Mouse (Mus musculus) kidney, embryonic 15.5 days (tissue): ENCODE data around the gene Nfe2l2. TPM values are rescaled to one million over a fixed set of nuclear protein-coding genes. Genes with fewer than 3 reads are reported as not detected.
A peak's percentile ranks its signal among the peaks of the same experiment; 100 is the strongest.
"Not testable (repeated sequence)": the region's sequence is repeated elsewhere in the genome, so short reads cannot be mapped to it uniquely, and the experiment has no call there.

Experiments used
- ATAC-seq: fragments of 200-750 bp; cut with Nextera tagmentation; replicated peaks from 2 replicates; pipeline ENCODE4 v1.8.0; 2017; ENCODE audit warnings: moderate TSS enrichment; ENCODE audit not compliant: low FRiP score
- H3K27ac ChIP-seq: fragments of 300-500 bp; sonication (generic); 2 replicates; pipeline ENCODE4 v1.5.1; 2015; ENCODE audit warnings: mild to moderate bottlenecking, inconsistent platforms
- H3K27me3 ChIP-seq: fragments of 300-500 bp; sonication (generic); 2 replicates; pipeline ENCODE4 v1.6.1; 2015; ENCODE audit warnings: inconsistent platforms
- H3K36me3 ChIP-seq: fragments of 300-500 bp; sonication (generic); 2 replicates; pipeline ENCODE4 v1.6.1; 2015; ENCODE audit warnings: inconsistent platforms
- H3K4me1 ChIP-seq: fragments of 300-500 bp; sonication (generic); 2 replicates; pipeline ENCODE4 v1.6.1; 2015; ENCODE audit warnings: inconsistent platforms
- H3K4me2 ChIP-seq: fragments of 300-500 bp; sonication (generic); 2 replicates; pipeline ENCODE4 v1.6.1; 2015; ENCODE audit warnings: moderate library complexity, mild to moderate bottlenecking, inconsistent platforms
- H3K4me3 ChIP-seq: fragments of 300-500 bp; sonication (generic); replicated peaks from 2 replicates; pipeline ENCODE4 v1.5.1; 2015; ENCODE audit warnings: mild to moderate bottlenecking, inconsistent platforms
- H3K9ac ChIP-seq: fragments of 300-500 bp; sonication (generic); 2 replicates; pipeline ENCODE4 v1.6.1; 2015; ENCODE audit warnings: mild to moderate bottlenecking, inconsistent platforms
- H3K9me3 ChIP-seq: fragments of 300-500 bp; sonication (generic); replicated peaks from 2 replicates; pipeline ENCODE4 v1.6.1; 2016; ENCODE audit warnings: inconsistent platforms
- WGBS: fragments of 180-500 bp; shearing (Covaris S2); methylation state at CpG from one replicate; pipeline ENCODE4 v1.1.7; 2015; ENCODE audit warnings: mixed read lengths; 5-methylcytosine and 5-hydroxymethylcytosine counted together
- polyA plus RNA-seq: library from polyadenylated mRNA; unstranded; fragments of >200 nt; fragmentation: Nextera tagmentation; extraction: Ambion mirVana; gene quantifications from 2 replicates; pipeline ENCODE4 v1.2.1, GENCODE M21; 2015

Nfe2l2 gene
- polyA plus RNA-seq, 1 experiment from 2014 or later, result 70.2 TPM

GRCm38 (mm10) chr2:75636261-75637054 is 68.0 kb downstream of the Nfe2l2 start:
- H3K9ac ChIP-seq, result no peak overlapping the region
- H3K36me3 ChIP-seq, result no peaks in the 10 kb centered on the region
- H3K9me3 ChIP-seq, result no peaks in the 10 kb centered on the region
- H3K4me2 ChIP-seq, result no peak overlapping the region
- no peak overlapping the region for H3K27ac ChIP-seq
- 66% methylated on average over 6 of the region's 6 CpGs for WGBS
- ATAC-seq, result no peak
- H3K4me3 ChIP-seq, result no peak overlapping the region
- H3K27me3 ChIP-seq, result no peaks in the 10 kb centered on the region
- H3K4me1 ChIP-seq, result peaks cover 17% of the 10 kb centered on the region

- not testable (repeated sequence) for H3K4me3 ChIP-seq, H3K9me3 ChIP-seq, ATAC-seq, H3K36me3 ChIP-seq, H3K4me2 ChIP-seq, H3K27me3 ChIP-seq, H3K9ac ChIP-seq
- Histone ChIP-seq H3K27ac (0 out of 2 replicates have a peak overlapping the region, but pooled peaks have one; percentile 73), H3K4me1 (peaks cover 17% of the 10 kb centered on the region)
- WGBS, result 89% methylated on average over 14 of the region's 14 CpGs
Observed at GRCm38 (mm10) chr2:75634431-75634830, 70.0 kb downstream of the Nfe2l2 start.

GRCm38 (mm10) chr2:75633784-75634183 is 70.7 kb downstream of the Nfe2l2 start:
- 71% methylated on average over 5 of the region's 5 CpGs for WGBS
- H3K4me2 ChIP-seq, result 0 out of 2 replicates have a peak overlapping the region, but pooled peaks have one; percentile 12

GRCm38 (mm10) chr2:75633381-75633780 is 71.1 kb downstream of the Nfe2l2 start:
- peak; percentile 45; the same call in 1 of the 2 replicates for ATAC-seq

More at GRCm38 (mm10) chr2:75633784-75634183, 70.7 kb downstream of the Nfe2l2 start:
- no peak overlapping the region for H3K4me3 ChIP-seq
- no peak overlapping the region for H3K9ac ChIP-seq
- H3K27ac ChIP-seq, result peak overlapping the region; percentile 73
- peaks cover 17% of the 10 kb centered on the region for H3K4me1 ChIP-seq
- no peaks in the 10 kb centered on the region for H3K9me3 ChIP-seq
- ATAC-seq, result peak; percentile 65; the same call in 1 of the 2 replicates
- H3K36me3 ChIP-seq, result no peaks in the 10 kb centered on the region
- no peaks in the 10 kb centered on the region for H3K27me3 ChIP-seq

GRCm38 (mm10) chr2:75632721-75633181 is 71.7 kb downstream of the Nfe2l2 start:
- Histone ChIP-seq H3K4me1 (peaks cover 15% of the 10 kb centered on the region), H3K27ac (peak overlapping the region; percentile 42), H3K9me3 (no peaks in the 10 kb centered on the region), H3K27me3 (no peaks in the 10 kb centered on the region), H3K4me3 (no peak overlapping the region), H3K9ac (no peak overlapping the region), H3K36me3 (no peaks in the 10 kb centered on the region), H3K4me2 (no peak overlapping the region)
- ATAC-seq, result no peak
- WGBS, result 69% methylated on average over 12 of the region's 12 CpGs

More at GRCm38 (mm10) chr2:75633381-75633780, 71.1 kb downstream of the Nfe2l2 start:
- no peaks in the 10 kb centered on the region for H3K27me3 ChIP-seq
- no peak overlapping the region for H3K4me3 ChIP-seq
- H3K4me2 ChIP-seq, result 0 out of 2 replicates have a peak overlapping the region, but pooled peaks have one; percentile 12
- no peaks in the 10 kb centered on the region for H3K9me3 ChIP-seq
- no peak overlapping the region for H3K9ac ChIP-seq
- peaks cover 17% of the 10 kb centered on the region for H3K4me1 ChIP-seq
- no peaks in the 10 kb centered on the region for H3K36me3 ChIP-seq
- WGBS, result 55% methylated on average over 6 of the region's 6 CpGs
- peak overlapping the region; percentile 73 for H3K27ac ChIP-seq

- Histone ChIP-seq H3K27ac (no peak overlapping the region), H3K4me2 (no peak overlapping the region), H3K4me3 (no peak overlapping the region), H3K9me3 (no peaks in the 10 kb centered on the region), H3K27me3 (no peaks in the 10 kb centered on the region), H3K9ac (no peak overlapping the region), H3K36me3 (no peaks in the 10 kb centered on the region), H3K4me1 (peaks cover 14% of the 10 kb centered on the region)
- ATAC-seq, result no peak
- 88% methylated on average over 6 of the region's 6 CpGs for WGBS
Observed at GRCm38 (mm10) chr2:75632043-75632442, 72.4 kb downstream of the Nfe2l2 start.

- no peak overlapping the region for H3K4me2 ChIP-seq
- WGBS, result 73% methylated on average over 6 of the region's 6 CpGs
Observed at GRCm38 (mm10) chr2:75631421-75631820, 73.0 kb downstream of the Nfe2l2 start.

GRCm38 (mm10) chr2:75628487-75628886 is 76.0 kb downstream of the Nfe2l2 start:
- Histone ChIP-seq H3K9me3 (no peaks in the 10 kb centered on the region), H3K9ac (no peak overlapping the region), H3K36me3 (no peaks in the 10 kb centered on the region), H3K4me1 (no peaks in the 10 kb centered on the region), H3K4me3 (no peak overlapping the region), H3K27me3 (no peaks in the 10 kb centered on the region), H3K4me2 (no peak overlapping the region), H3K27ac (no peak overlapping the region)
- no peak for ATAC-seq
- WGBS, result 94% methylated on average over 8 of the region's 8 CpGs

More at GRCm38 (mm10) chr2:75631421-75631820, 73.0 kb downstream of the Nfe2l2 start:
- Histone ChIP-seq H3K9ac (no peak overlapping the region), H3K4me1 (peaks cover 11% of the 10 kb centered on the region), H3K36me3 (no peaks in the 10 kb centered on the region), H3K9me3 (no peaks in the 10 kb centered on the region), H3K4me3 (no peak overlapping the region), H3K27me3 (no peaks in the 10 kb centered on the region), H3K27ac (no peak overlapping the region)
- ATAC-seq, result no peak

- Histone ChIP-seq H3K4me3 (no peak overlapping the region), H3K4me2 (no peak overlapping the region), H3K36me3 (no peaks in the 10 kb centered on the region), H3K4me1 (no peaks in the 10 kb centered on the region), H3K9ac (no peak overlapping the region), H3K27me3 (no peaks in the 10 kb centered on the region), H3K27ac (no peak overlapping the region), H3K9me3 (no peaks in the 10 kb centered on the region)
- 72% methylated on average over 6 of the region's 6 CpGs for WGBS
- ATAC-seq, result no peak
Observed at GRCm38 (mm10) chr2:75626597-75627440, 77.6 kb downstream of the Nfe2l2 start.
